Mouse (Mus musculus) liver, postnatal 0 days (tissue): Measurements from ENCODE around the gene Ilvbl. TPM values are rescaled to one million over a fixed set of nuclear protein-coding genes. Genes with fewer than 3 reads are reported as not detected.

ENCODE experiments used
- ATAC-seq: fragments of 200-750 bp; cut with Nextera tagmentation; 2 replicates; pipeline ENCODE4 v1.8.0; 2017; ENCODE audit warnings: mild to moderate bottlenecking, moderate library complexity
- DNase-seq: peaks from one replicate; pipeline ENCODE4 v3.0.0-alpha.2; 2016
- H3K27ac ChIP-seq: fragments of 300-500 bp; sonication (generic); 2 replicates; pipeline ENCODE4 v1.5.1; 2014; ENCODE audit warnings: antibody characterized with exemption, moderate library complexity, mild to moderate bottlenecking, low read depth
- H3K27me3 ChIP-seq: fragments of 300-500 bp; sonication (generic); 2 replicates; pipeline ENCODE4 v1.6.1; 2014; ENCODE audit warnings: low read length, control low read depth, mixed read lengths; ENCODE audit not compliant: insufficient read depth
- H3K36me3 ChIP-seq: fragments of 300-500 bp; sonication (generic); replicated peaks from 2 replicates; pipeline ENCODE4 v1.6.1; 2014; ENCODE audit warnings: mild to moderate bottlenecking, control low read depth, low read length, moderate library complexity, mixed read lengths; ENCODE audit not compliant: insufficient read depth
- H3K4me1 ChIP-seq: fragments of 300-500 bp; sonication (generic); 2 replicates; pipeline ENCODE4 v1.6.1; 2014; ENCODE audit warnings: antibody characterized with exemption, mild to moderate bottlenecking, control low read depth; ENCODE audit not compliant: insufficient read depth
- H3K4me2 ChIP-seq: fragments of 300-500 bp; sonication (generic); 2 replicates; pipeline ENCODE4 v1.6.1; 2014; ENCODE audit warnings: low read depth, mild to moderate bottlenecking, low read length, moderate library complexity, mixed read lengths
- H3K4me3 ChIP-seq: fragments of 300-500 bp; sonication (generic); 2 replicates; pipeline ENCODE4 v1.5.1; 2014; ENCODE audit warnings: low read depth, low read length
- H3K9ac ChIP-seq: fragments of 300-500 bp; sonication (generic); replicated peaks from 2 replicates; pipeline ENCODE4 v1.6.1; 2014; ENCODE audit warnings: mild to moderate bottlenecking, moderate library complexity
- H3K9me3 ChIP-seq: fragments of 300-500 bp; sonication (generic); 2 replicates; pipeline ENCODE4 v1.6.1; 2016; ENCODE audit warnings: mild to moderate bottlenecking, control low read depth, low read length, mixed read lengths
- CTCF ChIP-seq: sonication (generic); IDR thresholded peaks from 2 replicates; pipeline ENCODE4 v1.5.1; 2016; ENCODE audit warnings: antibody characterized with exemption, low read depth
- EP300 ChIP-seq: IDR thresholded peaks from 2 replicates; pipeline ENCODE4 v1.6.1; 2016; ENCODE audit warnings: antibody characterized with exemption, low read depth, mild to moderate bottlenecking
- WGBS: fragments of 180-500 bp; shearing (Covaris S2); extraction: QIAGEN DNeasy Blood & Tissue Kit; methylation state at CpG from one replicate; pipeline ENCODE4 v1.1.7; 2014; ENCODE audit not compliant: insufficient replicate concordance; 5-methylcytosine and 5-hydroxymethylcytosine counted together
- polyA plus RNA-seq: library from polyadenylated mRNA; unstranded; fragments of >200 nt; fragmentation: Nextera tagmentation; extraction: Ambion mirVana; gene quantifications from 2 replicates; pipeline ENCODE4 v1.2.1, GENCODE M21; 2015

Ilvbl gene
- polyA plus RNA-seq, 1 experiment from 2014 or later, result 39.1 TPM

DNA sequence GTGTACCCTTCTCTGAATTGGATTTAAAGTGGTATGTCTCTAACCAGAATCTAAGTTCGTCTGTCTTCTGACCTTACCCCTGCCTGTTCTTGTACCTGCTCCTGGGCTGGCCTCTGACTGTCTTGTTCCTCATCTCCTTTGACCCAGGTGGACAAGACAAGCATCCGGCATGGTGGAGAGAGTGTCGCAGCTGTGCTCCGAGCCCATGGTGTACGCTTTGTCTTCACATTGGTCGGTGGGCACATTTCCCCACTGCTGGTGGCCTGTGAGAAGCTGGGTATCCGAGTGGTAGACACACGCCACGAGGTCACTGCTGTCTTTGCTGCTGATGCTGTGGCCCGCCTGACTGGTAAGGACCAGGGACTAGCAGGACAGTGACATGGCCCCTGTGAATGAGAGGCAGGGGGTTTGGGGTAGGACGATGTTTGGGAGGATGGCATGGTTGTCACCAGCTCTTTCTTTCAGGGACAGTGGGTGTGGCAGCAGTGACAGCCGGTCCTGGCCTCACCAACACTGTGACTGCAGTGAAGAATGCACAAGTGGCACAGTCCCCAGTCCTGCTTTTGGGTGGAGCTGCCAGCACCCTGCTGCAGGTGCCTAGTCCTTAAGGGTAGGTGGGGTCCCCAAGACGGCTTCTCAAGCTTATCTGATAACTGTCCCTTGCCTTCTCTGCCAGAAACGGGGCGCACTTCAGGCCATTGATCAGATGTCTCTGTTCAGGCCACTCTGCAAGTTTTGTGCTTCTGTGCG, 2.5 kb downstream of the Ilvbl start:
- peaks cover 36% of the 10 kb centered on the region for H3K36me3 ChIP-seq
- ATAC-seq, result no peak
- H3K27me3 ChIP-seq, result no peaks in the 10 kb centered on the region
- H3K27ac ChIP-seq, result no peak overlapping the region
- DNase-seq, result no peak
- TF ChIP-seq CTCF (no peak), EP300 (no peak)
- H3K4me1 ChIP-seq, result peaks cover 16% of the 10 kb centered on the region
- no peak overlapping the region for H3K4me3 ChIP-seq
- H3K9ac ChIP-seq, result no peak overlapping the region
- H3K4me2 ChIP-seq, result no peak overlapping the region
- WGBS, result 81% methylated on average over 16 of the region's 16 CpGs
- no peaks in the 10 kb centered on the region for H3K9me3 ChIP-seq

- Histone ChIP-seq H3K27ac (no peak overlapping the region), H3K27me3 (no peaks in the 10 kb centered on the region), H3K4me1 (peaks cover 16% of the 10 kb centered on the region), H3K4me3 (no peak overlapping the region), H3K9ac (no peak overlapping the region), H3K36me3 (peaks cover 41% of the 10 kb centered on the region), H3K4me2 (no peak overlapping the region), H3K9me3 (no peaks in the 10 kb centered on the region)
- DNase-seq, result no peak
- ATAC-seq, result no peak
- no peak for TF ChIP-seq EP300
- no peak for TF ChIP-seq CTCF
- WGBS, result 80% methylated on average over 3 of the region's 3 CpGs
These were observed 4.1 kb downstream of the Ilvbl start for GRCm38 (mm10) chr10:78578204-78578603.

- no peak for TF ChIP-seq CTCF
- no peaks in the 10 kb centered on the region for H3K27me3 ChIP-seq
- H3K9me3 ChIP-seq, result no peaks in the 10 kb centered on the region
- no peaks in the 10 kb centered on the region for H3K4me1 ChIP-seq
- no peak overlapping the region for H3K27ac ChIP-seq
- no peak overlapping the region for H3K9ac ChIP-seq
- no peak overlapping the region for H3K4me2 ChIP-seq
- H3K36me3 ChIP-seq, result peaks cover 56% of the 10 kb centered on the region
- ATAC-seq (no peak), DNase-seq (no peak)
- 86% methylated on average over 7 of the region's 7 CpGs for WGBS
- H3K4me3 ChIP-seq, result no peak overlapping the region
These were observed 7.0 kb downstream of the Ilvbl start for GRCm38 (mm10) chr10:78581121-78581520.

- Histone ChIP-seq H3K27ac (no peak overlapping the region), H3K9me3 (no peaks in the 10 kb centered on the region), H3K36me3 (peaks cover 51% of the 10 kb centered on the region), H3K27me3 (no peaks in the 10 kb centered on the region), H3K4me2 (no peak overlapping the region), H3K4me3 (no peak overlapping the region), H3K9ac (no peak overlapping the region), H3K4me1 (no peaks in the 10 kb centered on the region)
- no peak for ATAC-seq
- 72% methylated on average over 9 of the region's 9 CpGs for WGBS
- no peak for TF ChIP-seq CTCF
- no peak for TF ChIP-seq EP300
- DNase-seq, result no peak
These were observed 9.2 kb downstream of the Ilvbl start for GRCm38 (mm10) chr10:78583347-78583746.

DNA sequence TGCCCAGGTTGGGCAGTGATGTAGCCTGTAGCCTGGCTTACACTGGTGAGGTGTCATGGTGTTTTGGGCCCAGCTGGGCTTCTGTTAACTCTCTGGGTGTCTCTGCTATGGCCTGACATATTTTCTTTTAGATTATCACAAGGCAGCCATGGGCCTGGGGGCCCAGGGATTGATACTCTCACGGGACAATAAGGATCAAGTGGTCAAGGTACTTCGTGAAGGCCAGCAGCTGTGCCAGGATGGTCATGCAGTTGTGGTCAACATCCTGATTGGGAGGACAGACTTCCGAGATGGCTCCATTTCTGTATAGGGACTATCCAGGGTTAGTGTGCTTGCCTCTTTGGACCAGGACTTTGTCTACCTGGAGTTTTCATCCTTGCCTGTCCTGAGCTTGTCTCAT, 9.8 kb downstream of the Ilvbl start:
- DNase-seq (no peak), ATAC-seq (no peak)
- no peak for TF ChIP-seq CTCF
- no peak for TF ChIP-seq EP300
- Histone ChIP-seq H3K27me3 (no peaks in the 10 kb centered on the region), H3K4me1 (no peaks in the 10 kb centered on the region), H3K36me3 (peaks cover 46% of the 10 kb centered on the region), H3K9me3 (no peaks in the 10 kb centered on the region), H3K27ac (no peak overlapping the region), H3K4me3 (no peak overlapping the region), H3K9ac (no peak overlapping the region), H3K4me2 (no peak overlapping the region)
- 75% methylated on average over 3 of the region's 3 CpGs for WGBS

DNA sequence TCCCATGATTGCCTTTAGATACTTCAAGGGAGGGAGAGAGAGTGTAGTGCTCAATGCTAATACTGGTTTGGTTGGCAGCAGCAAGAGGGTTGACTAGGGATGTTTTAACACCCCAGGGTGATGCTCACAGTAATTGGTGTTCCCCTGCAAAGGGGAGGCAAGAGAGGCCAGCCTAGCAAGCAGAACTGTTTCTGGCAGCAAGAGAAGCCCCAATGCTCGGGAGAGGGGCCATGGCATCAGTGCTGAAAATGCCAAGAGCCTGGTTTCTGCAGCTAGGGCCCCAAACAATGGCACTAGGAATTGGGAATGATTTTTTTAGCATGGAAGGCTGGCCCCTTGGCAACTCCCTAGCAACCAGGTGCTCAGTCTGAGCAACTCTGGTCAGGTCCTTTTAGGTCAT, 10.8 kb downstream of the Ilvbl start:
- Histone ChIP-seq H3K36me3 (peaks cover 37% of the 10 kb centered on the region), H3K27me3 (0 out of 2 replicates have a peak, but pooled peaks cover 2% of the 10 kb centered on the region), H3K9ac (no peak overlapping the region), H3K27ac (no peak overlapping the region), H3K9me3 (no peaks in the 10 kb centered on the region), H3K4me2 (no peak overlapping the region), H3K4me1 (no peaks in the 10 kb centered on the region), H3K4me3 (no peak overlapping the region)
- ATAC-seq (no peak), DNase-seq (no peak)
- WGBS, result 78% methylated on average over 1 of the region's 1 CpGs
- no peak for TF ChIP-seq EP300
- TF ChIP-seq CTCF, result no peak

GRCm38 (mm10) chr10:78585606-78586005, 11.5 kb downstream of the Ilvbl start:
- H3K9ac ChIP-seq, result no peak overlapping the region
- 82% methylated on average over 22 of the region's 22 CpGs for WGBS
- H3K4me2 ChIP-seq, result no peak overlapping the region
- H3K4me1 ChIP-seq, result 0 out of 2 replicates have a peak, but pooled peaks cover 4% of the 10 kb centered on the region
- 0 out of 2 replicates have a peak, but pooled peaks cover 2% of the 10 kb centered on the region for H3K27me3 ChIP-seq
- no peak for ATAC-seq
- peaks cover 31% of the 10 kb centered on the region for H3K36me3 ChIP-seq
- H3K27ac ChIP-seq, result no peak overlapping the region
- DNase-seq, result no peak
- no peaks in the 10 kb centered on the region for H3K9me3 ChIP-seq
- TF ChIP-seq CTCF (no peak), EP300 (no peak)
- H3K4me3 ChIP-seq, result no peak overlapping the region
